Mouse (Mus musculus): ENCODE measurements around the gene Gemin8. TPM values are rescaled to one million over a fixed set of nuclear protein-coding genes. Genes with fewer than 3 reads are reported as not detected.

Gemin8 gene
- total RNA-seq (2021) = 1 to 10 TPM; 2.2 to 3.6 TPM
- long read RNA-seq, experiment 1, partial matches to known transcripts = 0 of 2 reads
- long read RNA-seq, experiment 1, other reads (novel, unspliced or antisense) = 0 of 2 reads
- long read RNA-seq, experiment 2, partial matches to known transcripts = 0 of 1 reads
- long read RNA-seq, experiment 2, other reads (novel, unspliced or antisense) = 0 of 1 reads

GRCm38 (mm10) chrX:166169892-166170799, at the start of gene Gemin8:
Gemin8 (plus strand) TSS chrX:166170454.
- intact Hi-C loops (cut with DNase I) = loop anchor here (5.0 to 10.0 kb wide), 3 partner anchors 122 to 1065 kb away; no protein-coding TSS in a partner anchor
- peak; percentile 90 to 94 for DNase-seq

DNA sequence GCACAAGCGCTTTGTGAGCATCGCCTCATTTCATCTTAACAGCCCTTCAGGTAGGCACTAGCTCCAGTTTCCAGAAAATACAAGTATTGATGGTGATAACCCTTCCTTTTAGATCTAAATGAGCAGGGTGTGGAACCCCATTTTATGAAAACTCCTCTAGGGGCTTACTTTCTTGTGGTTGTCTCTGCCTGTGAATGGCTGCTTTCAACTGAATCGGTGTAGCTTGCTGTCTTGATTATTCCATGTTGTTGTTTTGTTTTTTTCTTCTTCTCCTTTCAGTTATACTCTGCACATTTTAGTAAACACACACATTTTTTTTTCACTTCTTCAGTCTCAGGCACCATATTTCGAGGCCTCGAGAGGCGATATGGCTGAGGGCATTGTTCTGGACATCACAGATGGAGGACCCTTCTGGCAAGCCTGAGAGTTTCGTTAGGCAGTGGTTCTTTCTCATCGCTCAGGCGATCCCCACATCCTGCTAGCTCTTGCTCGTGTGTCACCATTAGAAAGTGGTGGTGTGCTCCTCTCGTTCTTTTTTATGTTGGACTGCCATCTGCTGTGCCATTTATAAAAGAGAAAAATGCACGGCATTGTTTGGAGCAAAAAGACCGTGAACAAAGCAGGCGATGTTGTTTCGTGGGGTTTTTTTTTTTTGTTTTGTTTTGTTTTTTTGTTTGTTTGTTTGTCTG, 23.0 kb upstream of the Gemin8 start:
- no peak for DNase-seq
- intact Hi-C loops (cut with DNase I) = no loop called here

- no peak for DNase-seq
- intact Hi-C loops (cut with DNase I) = loop anchor here (5.0 to 10.0 kb wide), 2 partner anchors 1072 to 1620 kb away; no protein-coding TSS in a partner anchor
These were observed 7.5 kb upstream of the Gemin8 start for GRCm38 (mm10) chrX:166162773-166163172.

DNA sequence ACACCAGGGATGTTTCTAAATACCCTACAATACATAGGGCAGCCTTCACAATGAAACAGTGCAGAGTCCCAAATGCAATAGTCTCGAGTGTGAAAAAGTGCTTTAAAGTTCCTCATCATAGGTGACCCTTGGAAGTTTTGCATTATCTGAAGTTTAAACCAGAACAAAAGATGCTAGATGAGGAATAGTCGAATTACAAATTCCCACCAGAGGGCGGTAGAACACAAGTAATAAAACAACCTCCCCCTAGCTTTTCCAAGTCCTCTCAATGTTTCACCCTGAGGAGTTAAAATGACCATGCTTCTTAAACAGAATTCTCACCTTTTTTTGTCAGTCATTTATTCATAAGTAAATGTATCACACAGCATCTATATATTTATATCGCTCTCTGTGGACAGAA, 2.9 kb upstream of the Gemin8 start:
- DNase-seq = peak; percentile 9 to 28
- intact Hi-C loops (cut with DNase I) = loop anchor here (1.0 to 10.0 kb wide), 4 partner anchors 183 to 1067 kb away; no protein-coding TSS in a partner anchor

DNA sequence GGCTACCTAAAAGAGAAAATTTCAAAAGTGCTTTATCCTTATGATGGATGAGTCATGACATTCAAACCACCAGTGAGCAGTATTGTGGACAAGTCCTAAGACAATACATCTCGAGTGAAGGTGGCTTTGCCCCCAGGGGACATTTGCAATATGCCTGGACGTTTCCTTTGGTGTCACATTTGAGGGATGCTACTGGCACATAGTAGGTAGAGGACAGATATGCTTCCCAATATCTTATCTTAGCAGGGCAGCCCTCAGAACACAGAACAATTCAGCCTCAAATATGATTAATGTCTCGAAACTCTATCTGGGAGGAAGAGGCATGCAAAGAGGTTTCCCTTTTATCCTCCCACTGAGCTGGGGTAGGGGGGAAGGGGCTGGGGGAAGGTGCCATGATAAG, 2.3 kb upstream of the Gemin8 start:
- no peak for DNase-seq
- intact Hi-C loops (cut with DNase I) = loop anchor here (1.0 to 10.0 kb wide), 4 partner anchors 183 to 1067 kb away; no protein-coding TSS in a partner anchor

- intact Hi-C loops (cut with DNase I) = loop anchor here (5.0 kb wide), 1 partner anchor 121 kb away; no protein-coding TSS in a partner anchor
- DNase-seq = no peak
These were observed 815 bp downstream of the Gemin8 start for GRCm38 (mm10) chrX:166170800-166171738.

GRCm38 (mm10) chrX:166172041-166172440, 1.8 kb downstream of the Gemin8 start:
- no peak for DNase-seq
- intact Hi-C loops (cut with DNase I) = loop anchor here (5.0 kb wide), 1 partner anchor 120 kb away; no protein-coding TSS in a partner anchor

DNA sequence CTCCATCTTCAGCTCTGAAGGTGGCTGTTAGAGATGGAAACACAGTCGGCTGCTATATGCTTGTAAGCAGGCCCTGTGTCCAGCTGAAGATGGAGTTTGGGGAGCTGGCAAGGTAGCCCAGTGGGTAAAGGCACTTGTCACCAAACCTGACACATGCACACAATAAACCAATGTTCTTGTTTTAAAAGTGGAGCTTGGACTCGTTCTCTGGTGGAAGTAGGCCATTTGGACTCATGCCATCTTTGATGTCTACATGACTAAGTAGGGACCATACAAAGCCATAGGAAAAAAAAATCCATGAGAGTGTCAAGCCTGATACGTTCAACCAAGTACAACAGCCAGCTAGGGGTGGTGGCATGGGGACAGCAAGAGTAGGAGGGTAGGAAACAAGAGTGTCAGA, 2.4 kb downstream of the Gemin8 start:
- intact Hi-C loops (cut with DNase I) = loop anchor here (5.0 kb wide), 1 partner anchor 120 kb away; no protein-coding TSS in a partner anchor
- no peak for DNase-seq

GRCm38 (mm10) chrX:166173796-166174195, 3.5 kb downstream of the Gemin8 start:
- no peak for DNase-seq
- intact Hi-C loops (cut with DNase I) = loop anchor here (5.0 kb wide), 1 partner anchor 119 kb away; no protein-coding TSS in a partner anchor

GRCm38 (mm10) chrX:166177929-166178328, 7.7 kb downstream of the Gemin8 start:
- intact Hi-C loops (cut with DNase I) = no loop called here
- no peak for DNase-seq

DNA sequence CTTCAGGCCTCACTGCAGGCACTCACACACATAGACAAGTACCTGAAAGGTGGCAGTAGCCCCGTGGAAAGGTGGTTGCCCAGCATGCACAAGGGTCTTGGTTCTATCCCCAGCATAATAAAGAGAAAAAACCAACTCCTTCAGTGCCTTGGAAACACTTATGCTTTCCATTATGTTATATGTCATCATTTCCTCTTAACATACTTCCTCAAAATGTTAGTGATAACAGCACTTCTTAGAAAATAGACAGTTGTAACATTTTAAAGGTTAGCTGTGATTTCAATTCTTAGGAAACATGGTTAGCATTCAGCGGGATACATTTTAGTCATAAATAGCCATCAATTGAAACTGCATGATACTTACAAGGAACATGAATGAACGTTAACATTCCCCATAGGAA, 12.8 kb downstream of the Gemin8 start:
- intact Hi-C loops (cut with DNase I) = no loop called here
- no peak for DNase-seq

DNA sequence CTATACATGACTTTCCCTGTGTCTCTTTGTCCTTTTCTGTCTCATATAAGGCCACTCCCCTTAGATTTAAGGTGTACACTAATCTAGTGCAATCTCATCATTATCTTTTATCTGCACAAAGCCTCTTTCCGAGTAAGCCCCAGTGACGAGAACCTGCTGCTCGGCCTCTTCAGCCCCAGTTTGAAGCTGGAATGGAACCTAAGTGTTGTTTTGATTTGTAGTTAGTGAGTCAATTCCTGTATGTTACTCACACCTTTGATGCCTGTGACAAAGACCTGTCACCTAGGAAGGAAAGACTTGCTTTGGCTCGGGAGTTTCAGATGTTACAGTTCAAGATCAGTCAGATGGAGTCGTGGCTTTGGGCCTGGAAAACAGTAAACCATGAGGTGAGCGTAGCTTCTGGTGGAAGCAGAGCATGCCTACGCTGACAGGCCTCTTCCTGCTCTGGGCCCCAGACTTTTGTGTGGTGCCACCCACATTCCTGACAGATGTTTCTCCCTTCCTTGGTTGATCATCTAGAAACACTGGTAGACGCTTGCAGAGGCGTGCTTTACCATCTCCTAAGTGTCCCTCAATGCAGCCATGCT, 15.2 kb downstream of the Gemin8 start:
- DNase-seq = no peak
- intact Hi-C loops (cut with DNase I) = no loop called here

GRCm38 (mm10) chrX:166187803-166188202, 17.5 kb downstream of the Gemin8 start:
- no peak for DNase-seq
- intact Hi-C loops (cut with DNase I) = no loop called here

DNA sequence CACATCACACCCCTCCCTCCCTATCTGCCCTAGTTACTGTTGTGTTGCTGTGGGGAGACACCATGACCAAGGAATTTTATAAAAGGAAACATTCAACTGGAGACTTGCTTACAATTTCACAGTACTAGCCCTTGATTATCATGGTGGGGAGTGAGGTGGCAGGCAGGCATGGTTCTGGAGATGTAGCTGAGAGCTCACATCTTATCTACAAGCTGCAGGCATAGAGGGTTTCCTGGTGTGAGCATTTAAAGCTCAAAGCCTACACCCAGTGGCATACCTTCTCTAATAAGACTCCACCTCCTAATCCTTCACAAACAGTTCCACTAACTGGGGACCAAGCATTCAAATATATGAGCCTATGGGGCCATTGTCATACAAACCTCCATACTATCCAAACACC, 26.1 kb downstream of the Gemin8 start:
- no peak for DNase-seq
- intact Hi-C loops (cut with DNase I) = no loop called here

DNA sequence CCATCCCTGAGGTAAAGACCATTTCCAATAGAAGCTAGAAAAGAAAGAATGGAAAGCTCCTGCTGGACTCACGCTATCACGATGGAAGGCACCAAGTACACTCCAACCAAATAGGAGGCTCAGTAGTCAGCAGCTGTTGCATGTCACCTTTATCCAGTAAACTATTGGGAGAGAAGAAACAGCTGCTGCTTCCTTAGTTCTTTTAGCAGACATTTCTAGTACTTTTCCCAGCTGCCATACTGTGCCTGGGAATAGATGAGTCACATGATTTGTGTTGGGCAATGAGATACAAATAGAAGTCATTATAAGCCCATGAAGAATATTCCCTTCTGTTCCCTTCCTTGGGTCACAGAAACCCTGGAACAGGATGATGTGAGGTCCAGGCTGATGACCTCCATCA, 28.0 kb downstream of the Gemin8 start:
- DNase-seq = peak in 1 of 2 experiments; percentile 1
- intact Hi-C loops (cut with DNase I) = no loop called here

- no peak for DNase-seq
- intact Hi-C loops (cut with DNase I) = no loop called here
These were observed 29.6 kb downstream of the Gemin8 start for GRCm38 (mm10) chrX:166199812-166200211.

DNA sequence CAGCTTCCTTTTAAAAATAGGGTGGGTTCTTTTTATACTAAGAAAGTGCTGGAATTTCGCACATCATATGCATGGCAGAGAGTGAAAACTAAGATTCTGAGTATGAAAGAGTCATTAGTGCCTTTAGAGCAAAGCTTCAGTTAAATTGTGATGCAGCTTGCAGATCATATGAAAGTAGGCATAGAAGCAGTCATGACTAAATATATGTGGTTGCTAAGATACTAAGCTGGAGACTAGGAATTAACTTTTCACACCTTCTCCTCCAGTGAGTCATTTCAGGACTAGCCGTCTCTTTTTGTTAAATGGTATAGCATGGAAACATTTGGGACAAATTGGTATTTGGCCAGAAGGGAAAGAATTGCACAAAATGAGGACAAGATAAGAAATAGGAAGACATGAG, 44.3 kb downstream of the Gemin8 start:
- intact Hi-C loops (cut with DNase I) = no loop called here
- DNase-seq = no peak

DNA sequence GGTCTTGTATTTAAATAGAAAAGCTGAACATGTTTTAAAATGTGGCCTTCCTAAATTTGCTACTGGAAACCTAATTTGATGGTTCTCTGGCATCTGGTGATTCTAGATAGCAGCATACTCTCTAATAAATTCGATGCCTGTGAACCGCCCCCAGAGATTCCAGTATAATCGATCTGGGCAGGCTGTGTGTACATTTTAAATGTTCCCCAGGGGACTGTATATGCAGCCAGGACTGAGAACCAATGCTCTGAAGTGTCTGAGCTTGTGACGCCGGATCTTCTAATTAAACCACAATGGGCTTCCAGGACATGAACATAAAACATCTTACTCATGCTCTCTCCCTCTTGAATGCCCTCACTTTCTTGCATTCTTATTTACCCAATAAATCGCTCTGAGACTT, 46.0 kb downstream of the Gemin8 start:
- intact Hi-C loops (cut with DNase I) = no loop called here
- no peak for DNase-seq

- DNase-seq = no peak
- intact Hi-C loops (cut with DNase I) = no loop called here
These were observed 46.5 kb downstream of the Gemin8 start for GRCm38 (mm10) chrX:166216720-166217119.

Data from heart, postnatal 14 days (tissue).